Mouse (Mus musculus): ENCODE data around the gene Tnnc1. TPM values are rescaled to one million over a fixed set of nuclear protein-coding genes. Genes with fewer than 3 reads are reported as not detected.

The Tnnc1 gene
- polyA plus RNA-seq, 1 experiment from 2014 or later, result 4.1 TPM

DNA sequence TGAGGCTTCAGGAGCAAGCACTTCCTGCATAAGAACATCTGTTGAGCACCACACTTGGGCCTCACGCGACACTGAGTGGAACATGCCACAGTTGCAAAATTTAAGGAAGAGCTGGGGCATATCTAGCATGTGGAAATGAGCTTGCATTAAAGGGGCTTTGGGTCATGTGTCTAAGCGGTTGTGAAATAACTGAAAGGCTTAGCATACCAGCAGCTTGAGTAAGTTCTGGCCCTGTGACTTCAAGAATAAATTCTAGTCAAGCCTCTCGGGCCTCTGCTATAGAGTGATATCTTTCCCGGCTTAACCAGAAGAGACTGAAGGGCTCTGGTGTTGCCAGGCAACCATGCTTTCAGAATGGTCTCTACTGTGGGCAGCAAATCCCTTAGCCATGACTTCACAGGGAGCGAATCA lies 19.3 kb upstream of the Tnnc1 start:
- H3K27ac ChIP-seq (replicated peaks), result peak overlapping the region; percentile 50
- H3K36me3 ChIP-seq (ENCODE audit: control insufficient read depth, insufficient read depth, low read length), result peaks cover 73% of the 10 kb centered on the region
- no peak overlapping the region for H3K4me3 ChIP-seq (ENCODE audit: low read depth, low read length)
- H3K4me2 ChIP-seq (replicated peaks; ENCODE audit: low read depth), result no peak overlapping the region
- WGBS, result 47% methylated on average over 6 of the region's 6 CpGs
- DNase-seq (ENCODE audit: low spot score), result no peak
- no peaks in the 10 kb centered on the region for H3K4me1 ChIP-seq (replicated peaks; ENCODE audit: control insufficient read depth, insufficient read depth)
- no peak for TF ChIP-seq EP300 (optimal IDR thresholded peaks at IDR 0.05)
- no peak for TF ChIP-seq CTCF (IDR thresholded peaks at IDR 0.05; ENCODE audit: low read depth)
- no peaks in the 10 kb centered on the region for H3K27me3 ChIP-seq (ENCODE audit: control insufficient read depth, insufficient read depth, low read length)
- ATAC-seq (ENCODE audit: low FRiP score, low TSS enrichment), result peak; percentile 48; the same call in 1 of the 2 replicates
- H3K9me3 ChIP-seq (ENCODE audit: control insufficient read depth, low read length), result no peaks in the 10 kb centered on the region
- no peak overlapping the region for H3K9ac ChIP-seq (ENCODE audit: low read length)

GRCm38 (mm10) chr14:31189348-31189747 lies 18.8 kb upstream of the Tnnc1 start:
- TF ChIP-seq EP300 (optimal IDR thresholded peaks at IDR 0.05), result no peak
- TF ChIP-seq CTCF (IDR thresholded peaks at IDR 0.05; ENCODE audit: low read depth), result no peak

DNA sequence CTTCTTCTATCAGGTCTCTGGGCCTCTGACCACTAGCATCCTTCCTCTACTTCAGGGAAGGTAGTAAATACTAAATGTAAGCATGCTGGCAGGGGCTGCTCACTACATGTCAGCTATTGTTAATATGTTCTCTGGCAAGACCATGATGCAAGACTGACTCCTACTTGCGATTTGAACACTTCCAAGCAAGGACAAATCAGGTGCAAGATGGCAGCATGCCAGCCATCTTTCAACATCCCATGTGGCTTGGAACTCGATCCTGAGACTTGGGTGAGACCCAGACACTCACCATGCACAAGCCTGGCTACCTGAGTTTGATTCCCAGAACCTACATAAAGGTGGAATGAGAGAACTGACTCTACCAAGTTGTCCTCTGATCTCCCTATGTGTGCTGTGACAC lies 16.2 kb upstream of the Tnnc1 start:
- H3K4me3 ChIP-seq (ENCODE audit: low read depth, low read length), result no peak overlapping the region
- no peak overlapping the region for H3K27ac ChIP-seq (replicated peaks)
- no peaks in the 10 kb centered on the region for H3K27me3 ChIP-seq (ENCODE audit: control insufficient read depth, insufficient read depth, low read length)
- H3K9me3 ChIP-seq (ENCODE audit: control insufficient read depth, low read length), result no peaks in the 10 kb centered on the region
- TF ChIP-seq CTCF (IDR thresholded peaks at IDR 0.05; ENCODE audit: low read depth) (no peak), EP300 (optimal IDR thresholded peaks at IDR 0.05) (no peak)
- no peaks in the 10 kb centered on the region for H3K4me1 ChIP-seq (replicated peaks; ENCODE audit: control insufficient read depth, insufficient read depth)
- DNase-seq (ENCODE audit: low spot score) (no peak), ATAC-seq (ENCODE audit: low FRiP score, low TSS enrichment) (no peak)
- 53% methylated on average over 2 of the region's 2 CpGs for WGBS
- H3K36me3 ChIP-seq (ENCODE audit: control insufficient read depth, insufficient read depth, low read length), result peaks cover 52% of the 10 kb centered on the region
- no peak overlapping the region for H3K9ac ChIP-seq (ENCODE audit: low read length)
- H3K4me2 ChIP-seq (replicated peaks; ENCODE audit: low read depth), result no peak overlapping the region

More at GRCm38 (mm10) chr14:31189348-31189747, 18.8 kb upstream of the Tnnc1 start:
- no peak for ATAC-seq (ENCODE audit: low FRiP score, low TSS enrichment)
- Histone ChIP-seq H3K9ac (ENCODE audit: low read length) (no peak overlapping the region), H3K4me2 (replicated peaks; ENCODE audit: low read depth) (no peak overlapping the region), H3K4me1 (replicated peaks; ENCODE audit: control insufficient read depth, insufficient read depth) (no peaks in the 10 kb centered on the region), H3K27me3 (ENCODE audit: control insufficient read depth, insufficient read depth, low read length) (no peaks in the 10 kb centered on the region), H3K4me3 (ENCODE audit: low read depth, low read length) (no peak overlapping the region), H3K36me3 (ENCODE audit: control insufficient read depth, insufficient read depth, low read length) (peaks cover 73% of the 10 kb centered on the region), H3K9me3 (ENCODE audit: control insufficient read depth, low read length) (no peaks in the 10 kb centered on the region), H3K27ac (replicated peaks) (0 out of 2 replicates have a peak overlapping the region, but pooled peaks have one; percentile 9)
- 86% methylated on average over 3 of the region's 3 CpGs for WGBS
- DNase-seq (ENCODE audit: low spot score), result no peak

DNA sequence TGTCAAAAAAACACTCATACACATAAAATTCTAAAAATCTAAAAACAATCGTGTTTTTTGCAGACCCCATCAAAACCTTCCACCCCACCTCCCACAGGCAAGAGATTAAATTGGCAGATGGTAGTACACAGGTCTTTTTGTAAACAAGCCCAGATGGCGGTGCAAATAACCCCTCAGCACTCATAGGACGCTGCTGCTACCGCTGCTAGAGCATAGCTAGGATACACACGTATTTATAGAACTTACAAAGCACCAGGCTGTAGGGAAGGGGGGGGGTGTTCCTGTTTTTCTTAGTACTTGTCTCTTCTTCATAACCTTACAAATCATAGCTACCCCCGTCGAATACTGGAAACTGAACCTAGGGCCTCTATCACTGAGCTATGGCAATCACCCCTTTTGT lies 14.3 kb upstream of the Tnnc1 start:
- H3K9ac ChIP-seq (ENCODE audit: low read length), result no peak overlapping the region
- no peaks in the 10 kb centered on the region for H3K4me1 ChIP-seq (replicated peaks; ENCODE audit: control insufficient read depth, insufficient read depth)
- H3K27me3 ChIP-seq (ENCODE audit: control insufficient read depth, insufficient read depth, low read length), result no peaks in the 10 kb centered on the region
- TF ChIP-seq EP300 (optimal IDR thresholded peaks at IDR 0.05) (no peak), CTCF (IDR thresholded peaks at IDR 0.05; ENCODE audit: low read depth) (no peak)
- H3K36me3 ChIP-seq (ENCODE audit: control insufficient read depth, insufficient read depth, low read length), result peaks cover 38% of the 10 kb centered on the region
- WGBS, result 78% methylated on average over 7 of the region's 7 CpGs
- H3K27ac ChIP-seq (replicated peaks), result no peak overlapping the region
- no peak overlapping the region for H3K4me2 ChIP-seq (replicated peaks; ENCODE audit: low read depth)
- DNase-seq (ENCODE audit: low spot score) (no peak), ATAC-seq (ENCODE audit: low FRiP score, low TSS enrichment) (no peak)
- no peak overlapping the region for H3K4me3 ChIP-seq (ENCODE audit: low read depth, low read length)
- H3K9me3 ChIP-seq (ENCODE audit: control insufficient read depth, low read length), result no peaks in the 10 kb centered on the region

GRCm38 (mm10) chr14:31194441-31194840 lies 13.7 kb upstream of the Tnnc1 start:
- Histone ChIP-seq H3K9ac (ENCODE audit: low read length) (no peak overlapping the region), H3K4me1 (replicated peaks; ENCODE audit: control insufficient read depth, insufficient read depth) (no peaks in the 10 kb centered on the region), H3K27ac (replicated peaks) (no peak overlapping the region), H3K4me2 (replicated peaks; ENCODE audit: low read depth) (no peak overlapping the region), H3K9me3 (ENCODE audit: control insufficient read depth, low read length) (no peaks in the 10 kb centered on the region), H3K36me3 (ENCODE audit: control insufficient read depth, insufficient read depth, low read length) (peaks cover 37% of the 10 kb centered on the region), H3K27me3 (ENCODE audit: control insufficient read depth, insufficient read depth, low read length) (no peaks in the 10 kb centered on the region), H3K4me3 (ENCODE audit: low read depth, low read length) (no peak overlapping the region)
- no peak for ATAC-seq (ENCODE audit: low FRiP score, low TSS enrichment)
- TF ChIP-seq CTCF (IDR thresholded peaks at IDR 0.05; ENCODE audit: low read depth) (no peak), EP300 (optimal IDR thresholded peaks at IDR 0.05) (no peak)
- WGBS, result 90% methylated on average over 2 of the region's 2 CpGs
- no peak for DNase-seq (ENCODE audit: low spot score)

DNA sequence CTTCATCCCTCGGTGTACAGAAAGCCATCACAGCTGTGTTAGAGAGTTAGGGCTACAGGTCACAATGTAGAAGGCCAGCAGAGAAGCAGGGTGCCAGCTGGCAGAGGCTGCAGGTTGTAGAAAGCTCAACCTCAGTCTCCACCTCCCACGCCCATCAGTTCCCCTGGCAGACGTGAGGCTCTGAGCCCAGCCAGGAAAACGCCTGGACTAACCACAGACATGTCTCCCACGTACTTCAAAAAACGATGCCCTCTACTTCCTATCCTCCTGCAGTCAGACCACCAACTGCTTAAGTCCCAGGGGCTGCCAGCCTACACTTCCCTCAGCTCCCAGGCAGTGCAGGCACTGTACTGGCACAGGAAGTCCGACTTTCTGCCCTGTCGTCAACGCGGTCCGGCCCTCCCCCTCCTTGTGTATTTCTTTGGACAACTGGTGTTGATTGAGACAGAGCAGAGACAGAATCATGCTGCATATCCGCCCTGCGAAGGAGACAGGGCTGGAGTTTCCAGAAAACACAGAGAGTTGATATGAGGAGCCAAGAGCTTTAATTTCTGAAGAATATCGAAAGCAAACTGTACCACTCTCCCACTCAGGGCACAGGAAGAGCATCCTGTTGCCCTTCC lies 13.1 kb upstream of the Tnnc1 start:
- TF ChIP-seq EP300 (optimal IDR thresholded peaks at IDR 0.05) (no peak), CTCF (IDR thresholded peaks at IDR 0.05; ENCODE audit: low read depth) (no peak)
- DNase-seq (ENCODE audit: low spot score) (no peak), ATAC-seq (ENCODE audit: low FRiP score, low TSS enrichment) (0 out of 2 replicates have a peak, but pooled peaks have one; percentile 9)
- WGBS, result 59% methylated on average over 14 of the region's 14 CpGs
- H3K27ac ChIP-seq (replicated peaks), result 0 out of 2 replicates have a peak overlapping the region, but pooled peaks have one; percentile 3
- 0 out of 2 replicates have a peak overlapping the region, but pooled peaks have one; percentile 8 for H3K9ac ChIP-seq (ENCODE audit: low read length)
- H3K27me3 ChIP-seq (ENCODE audit: control insufficient read depth, insufficient read depth, low read length), result no peaks in the 10 kb centered on the region
- no peak overlapping the region for H3K4me3 ChIP-seq (ENCODE audit: low read depth, low read length)
- H3K36me3 ChIP-seq (ENCODE audit: control insufficient read depth, insufficient read depth, low read length), result peaks cover 34% of the 10 kb centered on the region
- H3K9me3 ChIP-seq (ENCODE audit: control insufficient read depth, low read length), result no peaks in the 10 kb centered on the region
- no peak overlapping the region for H3K4me2 ChIP-seq (replicated peaks; ENCODE audit: low read depth)
- H3K4me1 ChIP-seq (replicated peaks; ENCODE audit: control insufficient read depth, insufficient read depth), result no peaks in the 10 kb centered on the region

All from stomach, postnatal 0 days (tissue).